Mouse (Mus musculus) neural tube, embryonic 11.5 days (tissue): ENCODE measurements around the gene Asic2. TPM values are rescaled to one million over a fixed set of nuclear protein-coding genes. Genes with fewer than 3 reads are reported as not detected.

Experiments used
- ATAC-seq: fragments of 200-750 bp; cut with Nextera tagmentation; 2 replicates; pipeline ENCODE4 v1.8.0; 2017; ENCODE audit warnings: moderate number of reproducible peaks, mild to moderate bottlenecking, moderate TSS enrichment, moderate library complexity; ENCODE audit not compliant: insufficient read depth, low FRiP score, low TSS enrichment
- DNase-seq: peaks from one replicate; pipeline ENCODE4 v3.0.0-alpha.2; 2015; ENCODE audit warnings: low spot score
- H3K27ac ChIP-seq: fragments of 300-500 bp; sonication (generic); 2 replicates; pipeline ENCODE4 v1.5.1; 2014; ENCODE audit warnings: low read depth, mild to moderate bottlenecking, low read length
- H3K27me3 ChIP-seq: fragments of 300-500 bp; sonication (generic); 2 replicates; pipeline ENCODE4 v1.6.1; 2014; ENCODE audit warnings: mild to moderate bottlenecking, low read length, mixed read lengths; ENCODE audit not compliant: control insufficient read depth, insufficient read depth
- H3K36me3 ChIP-seq: fragments of 300-500 bp; sonication (generic); 2 replicates; pipeline ENCODE4 v1.6.1; 2014; ENCODE audit warnings: mild to moderate bottlenecking, low read length, moderate library complexity, mixed read lengths; ENCODE audit not compliant: control insufficient read depth, insufficient read depth
- H3K4me1 ChIP-seq: fragments of 300-500 bp; sonication (generic); 2 replicates; pipeline ENCODE4 v1.6.1; 2014; ENCODE audit warnings: low read length, mixed read lengths; ENCODE audit not compliant: control insufficient read depth, insufficient read depth
- H3K4me2 ChIP-seq: fragments of 300-500 bp; sonication (generic); 2 replicates; pipeline ENCODE4 v1.6.1; 2014; ENCODE audit warnings: low read depth, mild to moderate bottlenecking, moderate library complexity
- H3K4me3 ChIP-seq: fragments of 300-500 bp; sonication (generic); 2 replicates; pipeline ENCODE4 v1.5.1; 2014; ENCODE audit warnings: low read depth, low read length
- H3K9ac ChIP-seq: fragments of 300-500 bp; sonication (generic); 2 replicates; pipeline ENCODE4 v1.6.1; 2014; ENCODE audit warnings: mild to moderate bottlenecking, low read length
- H3K9me3 ChIP-seq: fragments of 300-500 bp; sonication (generic); 2 replicates; pipeline ENCODE4 v1.6.1; 2016; ENCODE audit warnings: low read length; ENCODE audit not compliant: control insufficient read depth
- WGBS: fragments of 180-500 bp; shearing (Covaris S2); extraction: QIAGEN DNeasy Blood & Tissue Kit; methylation state at CpG from one replicate; pipeline ENCODE4 v1.1.7; 2014; 5-methylcytosine and 5-hydroxymethylcytosine counted together
- polyA plus RNA-seq: library from polyadenylated mRNA; unstranded; fragments of >200 nt; fragmentation: Nextera tagmentation; extraction: Ambion mirVana; gene quantifications from 2 replicates; pipeline ENCODE4 v1.2.1, GENCODE M21; 2014

The Asic2 gene
- polyA plus RNA-seq, 1 experiment from 2014 or later: 2.5 TPM

DNA sequence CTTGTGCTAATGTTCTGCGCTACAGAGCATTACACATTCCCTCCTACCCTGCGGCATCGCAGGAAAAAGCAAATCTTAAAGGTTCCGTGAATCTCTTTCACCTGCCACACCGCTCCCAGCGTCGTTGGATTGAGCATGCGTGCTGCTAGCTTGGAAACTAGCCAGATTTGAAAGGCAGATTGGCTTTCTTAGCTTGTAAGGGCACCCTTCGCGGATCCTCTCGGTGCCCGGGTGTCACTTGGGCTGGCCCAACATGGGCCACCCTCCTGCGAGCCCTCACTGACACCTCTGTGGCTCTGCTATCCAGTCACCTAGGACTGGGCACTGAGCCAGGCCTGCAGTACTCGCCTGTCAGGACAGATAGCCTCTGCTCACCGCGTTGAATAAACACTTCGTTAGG is 380.3 kb downstream of the Asic2 start:
- Histone ChIP-seq H3K27me3 (no peaks in the 10 kb centered on the region), H3K4me1 (no peaks in the 10 kb centered on the region), H3K27ac (no peak overlapping the region), H3K9ac (no peak overlapping the region), H3K4me2 (no peak overlapping the region), H3K9me3 (no peaks in the 10 kb centered on the region), H3K36me3 (no peaks in the 10 kb centered on the region), H3K4me3 (no peak overlapping the region)
- no peak for DNase-seq
- WGBS: 83% methylated on average over 17 of the region's 17 CpGs
- ATAC-seq: no peak

DNA sequence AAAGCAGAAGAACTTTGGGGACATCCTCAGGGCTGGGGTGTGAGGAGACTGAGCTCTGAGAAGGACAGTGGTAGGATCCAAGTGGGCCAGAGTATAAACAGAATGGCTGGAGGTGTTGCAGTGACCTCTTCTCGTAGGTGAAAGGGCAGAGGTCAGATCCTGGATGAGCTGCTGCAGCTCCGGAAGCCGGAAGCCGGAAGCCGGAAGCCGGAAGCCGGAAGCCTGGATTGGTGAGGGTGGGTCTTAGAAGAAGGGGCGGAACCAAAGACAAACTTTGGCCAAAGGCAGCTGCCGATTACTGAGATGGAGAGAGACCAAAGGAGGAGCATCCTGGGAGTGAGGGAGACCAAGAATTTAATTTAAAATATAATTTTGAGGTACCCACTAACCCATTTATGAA is 381.1 kb downstream of the Asic2 start:
- Histone ChIP-seq H3K4me1 (no peaks in the 10 kb centered on the region), H3K9me3 (no peaks in the 10 kb centered on the region), H3K9ac (no peak overlapping the region), H3K4me2 (no peak overlapping the region), H3K4me3 (no peak overlapping the region), H3K36me3 (no peaks in the 10 kb centered on the region), H3K27me3 (no peaks in the 10 kb centered on the region), H3K27ac (no peak overlapping the region)
- ATAC-seq: no peak
- WGBS: 87% methylated on average over 9 of the region's 9 CpGs
- DNase-seq: no peak

DNA sequence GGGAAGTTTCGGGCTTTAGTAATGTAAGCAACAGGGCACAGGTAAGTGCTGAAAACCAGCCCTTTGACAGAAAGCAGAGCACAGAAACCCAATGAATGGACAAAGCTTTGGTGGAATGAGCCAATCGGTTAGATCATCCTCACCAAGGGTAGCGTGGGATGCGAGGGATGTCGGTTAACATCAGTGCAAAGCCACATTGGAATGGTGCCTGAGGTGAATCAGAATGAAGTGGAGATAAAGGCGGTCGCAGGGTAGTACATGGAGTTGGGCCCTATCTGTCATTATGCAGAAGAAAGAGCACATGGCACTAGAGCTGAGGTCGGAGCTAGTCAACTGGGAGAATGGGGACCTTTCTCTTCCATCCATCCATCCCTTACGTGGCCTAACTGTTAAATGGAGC is 383.8 kb downstream of the Asic2 start:
- 92% methylated on average over 9 of the region's 9 CpGs for WGBS
- Histone ChIP-seq H3K27ac (no peak overlapping the region), H3K9ac (no peak overlapping the region), H3K27me3 (no peaks in the 10 kb centered on the region), H3K4me1 (no peaks in the 10 kb centered on the region), H3K4me3 (no peak overlapping the region), H3K36me3 (no peaks in the 10 kb centered on the region), H3K9me3 (no peaks in the 10 kb centered on the region), H3K4me2 (no peak overlapping the region)
- DNase-seq: no peak
- no peak for ATAC-seq

DNA sequence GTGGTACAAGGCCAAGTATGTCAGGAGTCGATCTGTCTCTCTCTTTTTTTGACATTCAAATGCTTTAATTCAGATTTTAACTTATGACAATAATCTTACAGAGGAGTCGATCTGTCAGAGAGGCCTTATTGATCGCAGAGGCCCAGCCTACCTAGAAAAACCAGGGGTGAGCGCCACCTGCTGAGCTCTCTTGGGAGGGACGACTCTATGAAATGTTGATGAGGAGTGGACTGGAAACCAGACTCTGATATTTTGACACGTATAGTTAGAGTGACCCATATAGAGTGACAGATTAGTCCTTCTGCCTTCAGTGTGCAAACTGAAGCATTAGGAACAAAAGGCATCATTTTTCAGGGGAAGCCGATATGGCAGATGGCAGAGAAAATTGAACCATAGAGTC is 385.1 kb downstream of the Asic2 start:
- H3K4me2 ChIP-seq: no peak overlapping the region
- H3K9ac ChIP-seq: no peak overlapping the region
- H3K36me3 ChIP-seq: no peaks in the 10 kb centered on the region
- ATAC-seq: no peak
- H3K27ac ChIP-seq: no peak overlapping the region
- H3K9me3 ChIP-seq: no peaks in the 10 kb centered on the region
- no peak overlapping the region for H3K4me3 ChIP-seq
- peak; percentile 26 for DNase-seq
- no peaks in the 10 kb centered on the region; the same call in 1 of the 2 replicates for H3K4me1 ChIP-seq
- H3K27me3 ChIP-seq: no peaks in the 10 kb centered on the region
- WGBS: 66% methylated on average over 7 of the region's 7 CpGs

DNA sequence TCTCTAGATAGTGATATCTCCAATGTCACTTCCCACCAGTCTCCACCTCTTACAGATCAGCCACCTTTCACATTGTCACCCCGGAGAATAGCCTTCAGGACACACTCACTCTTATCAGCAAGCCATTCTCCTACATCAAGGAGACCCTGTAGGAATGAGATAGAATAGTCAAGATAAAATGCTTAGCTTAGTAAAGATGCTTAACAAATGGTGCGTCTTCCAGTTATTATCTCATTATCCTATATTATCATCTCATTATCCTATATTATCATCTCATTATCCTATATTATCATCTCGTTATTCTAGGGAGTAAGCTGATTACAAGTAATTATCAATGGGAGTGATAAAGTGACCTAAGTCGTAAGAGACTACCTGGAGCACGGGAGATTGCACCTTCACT is 386.1 kb downstream of the Asic2 start:
- 74% methylated on average over 5 of the region's 5 CpGs for WGBS
- DNase-seq (no peak), ATAC-seq (no peak)
- no peak overlapping the region for H3K9ac ChIP-seq
- no peaks in the 10 kb centered on the region; the same call in 1 of the 2 replicates for H3K4me1 ChIP-seq
- H3K27ac ChIP-seq: no peak overlapping the region
- H3K4me3 ChIP-seq: no peak overlapping the region
- no peaks in the 10 kb centered on the region for H3K36me3 ChIP-seq
- H3K27me3 ChIP-seq: no peaks in the 10 kb centered on the region
- no peaks in the 10 kb centered on the region for H3K9me3 ChIP-seq
- no peak overlapping the region for H3K4me2 ChIP-seq

DNA sequence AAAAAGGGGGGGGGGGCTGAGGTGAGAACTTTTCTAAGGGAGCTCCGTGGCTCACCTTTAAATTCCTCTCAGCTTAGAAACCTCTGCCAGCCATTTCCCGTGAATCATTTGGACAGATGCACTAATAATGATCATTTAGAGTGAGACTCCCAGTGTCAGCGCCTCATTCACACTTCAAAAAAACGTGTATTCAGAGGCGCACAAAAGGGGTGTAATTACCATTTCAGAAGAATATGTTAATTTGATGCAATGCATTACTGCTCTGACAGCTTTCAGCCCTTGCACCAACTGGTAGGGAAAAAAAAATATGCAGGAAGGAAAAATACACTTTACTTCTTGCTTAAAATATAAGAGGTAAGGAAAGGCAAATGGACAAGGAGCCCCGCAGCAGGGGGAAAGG is 388.5 kb downstream of the Asic2 start:
- H3K27ac ChIP-seq: no peak overlapping the region
- H3K4me3 ChIP-seq: no peak overlapping the region
- H3K36me3 ChIP-seq: no peaks in the 10 kb centered on the region
- no peaks in the 10 kb centered on the region for H3K9me3 ChIP-seq
- H3K4me1 ChIP-seq: no peaks in the 10 kb centered on the region; the same call in 1 of the 2 replicates
- H3K27me3 ChIP-seq: no peaks in the 10 kb centered on the region
- H3K4me2 ChIP-seq: no peak overlapping the region
- DNase-seq: peak; percentile 29
- WGBS: 10% methylated on average over 6 of the region's 6 CpGs
- H3K9ac ChIP-seq: no peak overlapping the region
- no peak for ATAC-seq

DNA sequence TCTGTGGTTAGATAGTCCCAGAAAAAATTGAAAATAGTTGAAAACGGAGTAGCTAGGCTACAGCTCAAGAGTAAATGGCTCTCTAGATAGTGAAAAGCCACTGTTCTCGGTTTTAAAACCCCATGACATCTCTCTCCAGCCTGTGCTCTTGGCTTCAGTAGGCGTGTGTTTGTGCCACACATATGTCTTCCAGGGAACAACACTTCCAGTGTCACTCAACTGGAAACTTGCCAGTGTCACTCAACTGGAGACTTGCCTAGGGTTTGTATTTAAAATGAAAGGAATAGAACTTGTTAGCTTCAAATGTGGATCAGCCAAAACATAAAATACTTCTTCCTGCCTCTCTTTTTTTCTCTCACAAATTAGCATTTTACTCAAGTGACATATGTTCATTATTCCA is 397.9 kb downstream of the Asic2 start:
- Histone ChIP-seq H3K27ac (no peak overlapping the region), H3K27me3 (no peaks in the 10 kb centered on the region), H3K9me3 (no peaks in the 10 kb centered on the region), H3K4me3 (no peak overlapping the region), H3K9ac (no peak overlapping the region), H3K36me3 (no peaks in the 10 kb centered on the region), H3K4me1 (no peaks in the 10 kb centered on the region), H3K4me2 (no peak overlapping the region)
- DNase-seq (no peak), ATAC-seq (no peak)
- WGBS: 78% methylated on average over 3 of the region's 3 CpGs

DNA sequence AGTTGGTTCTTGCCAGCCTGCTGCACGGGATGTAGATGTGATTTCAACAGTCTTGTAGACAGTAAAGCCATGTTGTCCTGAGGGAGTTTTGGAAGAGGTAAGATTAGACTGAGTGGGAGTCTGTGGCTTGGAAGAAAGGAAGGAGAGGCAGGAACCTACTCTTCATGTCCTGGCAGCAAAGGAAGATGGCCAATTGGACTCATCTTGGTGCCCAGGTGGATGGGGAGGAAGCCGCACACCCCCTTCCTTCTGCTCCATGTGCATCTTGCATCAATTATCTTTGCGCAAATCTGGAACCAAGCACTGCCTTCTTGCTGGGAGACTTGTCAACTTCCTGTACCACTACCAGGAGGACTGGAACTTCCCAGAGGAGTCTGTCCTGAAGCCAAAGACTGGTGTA is 403.4 kb downstream of the Asic2 start:
- Histone ChIP-seq H3K4me1 (no peaks in the 10 kb centered on the region), H3K27ac (no peak overlapping the region), H3K9me3 (no peaks in the 10 kb centered on the region), H3K4me2 (no peak overlapping the region), H3K36me3 (no peaks in the 10 kb centered on the region), H3K9ac (no peak overlapping the region), H3K27me3 (no peaks in the 10 kb centered on the region), H3K4me3 (no peak overlapping the region)
- 95% methylated on average over 3 of the region's 3 CpGs for WGBS
- DNase-seq: no peak
- ATAC-seq: no peak

DNA sequence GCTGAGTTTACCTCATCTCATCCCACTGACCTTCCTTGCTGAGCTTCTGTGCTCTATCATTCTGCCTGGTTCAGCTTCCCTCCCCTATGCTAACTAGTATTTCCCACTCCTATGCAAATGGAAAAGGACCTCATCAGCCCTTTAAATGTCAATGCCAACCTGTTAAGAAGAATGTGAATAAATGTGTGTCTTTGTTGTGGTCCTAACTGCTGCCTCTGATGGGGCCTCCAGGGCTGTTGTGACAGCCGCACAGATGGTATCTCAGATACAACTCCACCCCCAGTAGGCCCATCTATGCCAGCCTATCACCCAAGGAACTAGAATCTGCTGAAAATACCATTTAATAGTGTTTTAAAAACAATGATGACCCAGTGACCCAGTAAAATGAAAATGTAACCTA is 407.9 kb downstream of the Asic2 start:
- H3K4me3 ChIP-seq: no peak overlapping the region
- no peak overlapping the region for H3K4me2 ChIP-seq
- no peak overlapping the region for H3K27ac ChIP-seq
- H3K9me3 ChIP-seq: no peaks in the 10 kb centered on the region
- ATAC-seq: no peak
- DNase-seq: no peak
- no peaks in the 10 kb centered on the region for H3K36me3 ChIP-seq
- H3K9ac ChIP-seq: no peak overlapping the region
- 89% methylated on average over 1 of the region's 1 CpGs for WGBS
- no peaks in the 10 kb centered on the region for H3K27me3 ChIP-seq
- H3K4me1 ChIP-seq: no peaks in the 10 kb centered on the region
